Mouse (Mus musculus) cerebellum, postnatal 14 days (tissue): Measurements from ENCODE around the gene Gpx3.
"Not testable (repeated sequence)": the region's sequence is repeated elsewhere in the genome, so short reads cannot be mapped to it uniquely, and the experiment has no call there.

Experiments
- DNase-seq, 2 experiments: peaks; one replicate each; pipeline ENCODE4 v3.0.0; 2021; ENCODE audit warnings: mixed read lengths in 2 of 2

Gpx3 gene

DNA sequence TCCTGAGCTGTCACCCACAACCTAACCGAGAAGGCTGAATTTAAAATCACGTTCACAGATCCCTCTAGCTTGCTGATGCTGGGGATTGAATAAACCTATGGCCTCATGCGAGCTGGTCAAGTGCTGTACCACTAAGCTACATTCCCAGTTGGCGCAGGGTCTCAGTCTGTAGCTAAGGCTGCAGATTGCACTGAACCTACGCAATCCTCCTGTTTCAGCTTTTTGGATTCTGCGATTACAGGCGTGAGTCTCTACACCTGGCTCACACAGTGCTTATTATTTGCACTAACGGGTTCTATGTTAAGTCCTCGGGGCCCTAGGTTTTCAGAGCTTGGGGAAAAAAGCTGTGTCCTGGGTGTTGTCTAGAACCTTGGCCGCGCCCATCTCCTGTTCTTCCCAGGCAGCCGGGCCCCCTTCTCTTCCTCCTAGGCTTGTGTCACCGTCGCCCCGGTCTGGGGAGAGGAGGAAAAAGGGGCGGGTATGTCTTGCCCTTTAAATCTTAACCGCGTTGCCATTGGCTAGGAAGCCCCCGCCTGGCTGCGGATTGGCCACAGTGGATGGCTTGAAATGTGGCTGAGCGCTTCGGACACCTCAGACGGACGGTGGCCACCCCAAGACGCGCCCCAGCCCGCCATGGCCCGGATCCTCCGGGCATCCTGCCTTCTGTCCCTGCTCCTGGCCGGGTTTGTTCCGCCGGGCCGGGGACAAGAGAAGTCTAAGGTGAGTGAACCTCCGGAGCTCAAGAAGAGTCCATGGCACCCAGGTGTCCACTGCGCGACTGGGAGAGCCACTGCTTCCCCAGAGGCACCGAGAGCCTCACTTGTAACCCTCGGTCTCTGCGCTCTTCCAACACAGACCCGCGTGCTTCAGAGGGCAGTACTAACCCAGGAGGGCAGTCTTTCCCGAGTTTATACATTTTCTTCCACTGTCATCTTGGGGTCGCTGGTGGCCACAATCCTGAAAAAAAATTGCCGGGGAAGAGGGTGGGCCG is at the start of gene Gpx3:
Gpx3 (plus strand) TSS at position 121 of the 991 bp plus-strand sequence.
- peak; percentile 79 to 82 for DNase-seq

DNA sequence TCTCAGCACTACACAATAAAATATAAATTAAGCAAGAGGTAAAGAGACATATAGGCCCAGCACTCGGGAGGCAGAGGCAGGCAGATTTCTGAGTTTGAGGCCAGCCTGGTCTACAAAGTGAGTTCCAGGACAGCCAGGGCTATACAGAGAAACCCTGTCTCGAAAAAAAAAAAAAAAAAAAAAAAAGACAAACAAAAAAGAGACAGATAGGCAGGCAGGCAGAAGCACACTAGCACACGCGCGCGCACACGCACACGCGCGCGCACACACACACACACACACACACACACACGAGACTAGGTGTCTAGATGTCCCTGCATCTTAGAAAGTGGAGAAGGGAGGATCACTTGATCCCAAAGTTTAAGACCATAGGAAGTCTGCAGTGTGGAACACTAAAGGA is 43.4 kb upstream of the Gpx3 start:
- DNase-seq = not testable (repeated sequence)

DNA sequence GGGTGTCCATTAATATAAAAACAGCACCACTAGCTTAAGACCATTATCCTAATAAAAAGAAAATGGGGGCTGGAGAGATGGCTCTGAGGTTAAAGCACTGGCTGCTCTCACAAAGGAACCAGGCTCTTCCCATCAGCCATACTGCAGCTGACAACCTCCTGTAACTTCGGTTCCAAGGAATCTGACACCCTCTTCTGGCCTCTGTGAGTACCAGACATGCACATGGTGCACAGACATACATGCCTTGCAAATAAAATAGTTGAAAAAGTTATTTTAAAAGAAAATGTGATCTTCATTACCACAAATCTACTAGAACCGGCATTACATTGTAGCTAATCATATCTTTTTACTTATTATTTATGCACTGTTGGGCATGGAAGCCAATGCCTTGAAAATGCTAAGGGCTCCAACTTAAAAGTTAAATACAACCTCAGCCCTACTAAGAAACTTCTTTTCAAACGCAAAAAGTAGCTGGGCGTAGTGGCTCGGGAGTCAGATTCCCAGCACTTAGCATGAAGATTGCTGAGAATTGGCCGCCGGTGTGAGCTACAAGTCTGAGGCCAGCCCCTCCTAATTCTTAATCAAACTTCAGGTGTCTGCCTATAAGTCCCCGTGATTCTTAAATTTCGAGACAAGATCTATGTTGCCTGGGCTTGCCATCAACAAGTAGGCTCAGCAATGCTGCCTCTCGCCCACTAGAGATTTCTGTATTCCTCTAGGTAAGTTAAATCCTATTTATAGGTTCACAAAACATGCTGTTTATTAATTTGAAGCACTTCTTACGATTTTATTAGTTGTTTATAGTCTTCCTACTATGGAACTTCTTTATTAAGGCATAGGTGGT is 42.7 kb upstream of the Gpx3 start:
- peak in 1 of 2 experiments; percentile 32 for DNase-seq

DNA sequence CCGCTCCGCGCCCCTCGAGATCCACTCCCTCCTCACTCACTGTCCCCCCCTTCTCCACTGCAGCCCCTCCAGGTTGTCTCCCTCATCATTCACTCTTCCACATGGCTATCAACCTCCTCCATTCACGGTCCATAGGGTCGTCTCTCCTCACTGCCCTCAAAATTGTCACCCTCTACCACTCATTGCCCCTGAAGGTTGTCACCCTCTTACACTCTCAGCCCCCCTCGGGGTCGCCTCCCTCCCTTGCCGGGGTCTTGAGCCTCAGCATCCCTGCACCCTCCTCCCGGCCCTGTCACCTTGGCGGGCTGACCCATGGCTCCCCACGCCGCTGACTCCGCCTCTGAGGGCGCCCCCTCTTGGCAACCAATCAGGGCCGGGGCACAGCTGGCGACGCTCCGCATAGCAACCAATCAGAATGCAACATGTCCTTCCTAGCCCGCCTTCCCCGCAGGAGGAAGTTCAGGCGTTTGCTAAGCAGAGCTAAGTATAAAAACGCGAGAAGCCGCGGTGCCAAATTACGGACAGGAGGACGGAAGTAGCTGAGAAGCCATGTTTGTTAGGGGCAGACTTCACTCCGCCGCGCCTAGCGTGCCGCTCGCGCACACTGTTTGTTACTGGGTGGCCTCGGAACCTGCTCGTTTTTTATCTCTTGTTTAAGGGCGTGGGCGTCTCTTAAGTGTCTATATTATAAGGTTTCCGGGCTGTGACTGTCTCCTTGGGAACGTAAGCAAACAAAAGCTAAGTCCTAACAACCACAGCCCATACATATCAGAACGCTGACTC is 41.8 kb upstream of the Gpx3 start, which contains the start of gene Lyrm7:
Lyrm7 (minus strand) TSS at position 661 of the 783 bp plus-strand sequence.
- DNase-seq = peak; percentile 99

DNA sequence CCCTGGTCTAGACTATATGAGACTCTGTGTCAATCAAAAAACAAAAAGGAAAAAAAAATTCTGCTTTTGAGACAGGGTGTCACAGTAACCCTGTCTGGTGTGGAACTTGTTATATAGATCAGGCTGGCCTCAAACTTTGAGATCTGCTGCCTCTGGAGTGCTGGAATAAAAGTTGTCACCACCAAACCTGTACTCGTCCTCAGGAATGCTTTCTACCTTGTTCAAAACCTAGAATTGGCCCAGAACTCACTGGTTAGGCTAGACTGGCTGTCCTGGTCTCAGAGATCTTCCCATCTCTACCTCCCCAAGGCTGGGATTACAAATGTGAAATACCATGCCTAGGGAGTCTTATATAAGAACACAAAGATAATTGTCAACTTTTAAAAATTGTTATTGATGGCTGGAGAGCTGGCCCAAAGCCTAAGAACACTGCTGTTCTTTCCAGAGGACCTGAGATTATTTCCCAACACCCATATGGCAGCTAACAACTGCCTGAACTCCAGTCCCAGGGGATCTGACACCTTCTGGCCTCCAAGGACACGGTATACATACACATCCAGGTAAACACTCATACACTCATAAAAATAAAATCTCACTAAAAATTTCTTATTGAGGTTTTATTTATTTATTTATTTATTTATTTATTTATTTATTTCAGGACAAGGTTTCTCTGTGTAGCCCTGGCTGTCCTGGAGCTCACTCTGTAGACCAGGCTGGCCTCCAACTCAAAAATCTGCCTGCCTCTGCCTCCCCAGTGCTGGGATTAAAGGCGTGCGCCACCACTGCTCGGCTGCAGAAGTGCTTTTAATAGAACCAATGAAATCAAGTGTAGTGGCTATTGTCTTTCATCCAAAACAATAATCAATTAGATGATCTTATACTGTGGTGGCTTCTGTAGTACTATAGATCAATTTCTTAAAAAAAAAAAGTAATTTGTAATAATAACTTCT is 40.5 kb upstream of the Gpx3 start:
- DNase-seq = peak in 1 of 2 experiments; percentile 20

DNA sequence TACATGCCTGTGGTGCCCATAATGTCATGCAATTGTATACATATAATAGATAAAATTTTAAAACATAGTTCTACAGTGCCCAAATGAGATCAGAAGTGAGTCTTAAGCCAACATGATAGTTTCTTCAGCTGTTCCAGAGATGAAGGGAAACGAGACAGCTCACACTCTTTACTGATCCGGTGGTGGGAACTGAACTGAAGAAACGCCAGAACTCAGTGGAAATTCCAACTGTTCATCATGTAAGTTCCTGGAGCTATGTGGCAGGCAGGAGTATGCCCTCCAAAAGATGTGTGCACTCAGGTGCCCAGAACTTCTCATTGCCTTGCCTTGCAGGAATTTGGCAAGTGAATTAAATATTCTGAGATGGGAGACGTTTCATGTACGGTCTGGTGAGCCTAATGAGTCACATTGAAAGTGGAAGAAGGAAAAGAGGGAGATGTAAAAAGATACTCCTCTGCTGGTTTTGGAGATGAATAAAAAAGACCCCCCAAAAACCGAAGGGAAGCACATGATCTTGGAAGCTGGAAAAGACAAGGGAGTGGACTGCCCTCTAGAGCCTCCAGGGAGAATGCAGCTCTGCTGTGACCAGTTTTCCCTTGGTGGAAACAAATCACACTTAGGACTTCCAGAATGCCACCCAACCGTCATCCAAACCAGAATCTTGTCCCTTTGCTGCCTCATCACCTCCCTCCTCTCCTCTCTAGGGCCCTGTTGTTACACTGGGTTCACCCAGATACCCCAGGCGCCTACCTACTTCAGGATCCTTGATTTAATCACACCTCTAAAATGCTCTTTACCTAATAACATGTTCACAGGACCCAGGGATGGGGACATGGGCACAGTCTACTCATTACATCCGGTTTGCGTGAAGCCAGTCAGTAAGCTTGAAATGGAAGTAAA is 39.4 kb upstream of the Gpx3 start:
- DNase-seq = peak; percentile 80 to 81

DNA sequence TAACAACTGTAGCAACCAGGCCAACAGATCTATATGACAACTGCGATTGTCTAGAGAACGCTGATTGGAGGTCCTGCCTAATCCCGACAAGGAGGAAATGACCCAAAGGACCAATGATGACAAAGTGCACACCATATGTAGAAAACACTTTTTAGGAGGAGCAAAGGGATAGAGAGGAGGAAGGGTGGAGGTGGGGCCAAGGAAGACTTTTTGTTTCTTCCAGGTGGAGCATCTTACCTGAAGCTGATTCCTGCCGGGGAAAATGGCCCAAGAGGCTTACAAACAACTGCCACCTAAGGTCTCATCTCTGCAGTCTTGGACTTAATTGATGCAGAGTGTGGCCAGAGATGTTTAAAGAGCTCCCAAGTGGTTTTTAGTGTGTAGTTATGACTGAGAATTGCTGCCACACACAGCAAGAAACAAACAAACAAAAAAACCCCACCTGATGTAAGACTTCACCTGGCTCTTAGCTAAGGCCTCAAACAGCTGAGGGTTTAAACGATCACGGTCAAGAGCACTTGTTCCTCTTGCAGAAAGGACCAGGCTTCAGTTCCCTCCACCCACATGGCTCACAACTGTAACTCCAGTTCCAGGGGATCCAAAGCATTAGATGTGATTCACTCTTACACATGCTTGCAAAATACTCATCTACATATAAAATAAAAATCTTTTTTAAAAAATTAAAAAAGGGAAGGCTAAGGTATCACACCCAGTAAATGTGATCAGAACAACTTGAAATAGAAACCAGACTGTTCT is 36.7 kb upstream of the Gpx3 start:
- DNase-seq = no peak

DNA sequence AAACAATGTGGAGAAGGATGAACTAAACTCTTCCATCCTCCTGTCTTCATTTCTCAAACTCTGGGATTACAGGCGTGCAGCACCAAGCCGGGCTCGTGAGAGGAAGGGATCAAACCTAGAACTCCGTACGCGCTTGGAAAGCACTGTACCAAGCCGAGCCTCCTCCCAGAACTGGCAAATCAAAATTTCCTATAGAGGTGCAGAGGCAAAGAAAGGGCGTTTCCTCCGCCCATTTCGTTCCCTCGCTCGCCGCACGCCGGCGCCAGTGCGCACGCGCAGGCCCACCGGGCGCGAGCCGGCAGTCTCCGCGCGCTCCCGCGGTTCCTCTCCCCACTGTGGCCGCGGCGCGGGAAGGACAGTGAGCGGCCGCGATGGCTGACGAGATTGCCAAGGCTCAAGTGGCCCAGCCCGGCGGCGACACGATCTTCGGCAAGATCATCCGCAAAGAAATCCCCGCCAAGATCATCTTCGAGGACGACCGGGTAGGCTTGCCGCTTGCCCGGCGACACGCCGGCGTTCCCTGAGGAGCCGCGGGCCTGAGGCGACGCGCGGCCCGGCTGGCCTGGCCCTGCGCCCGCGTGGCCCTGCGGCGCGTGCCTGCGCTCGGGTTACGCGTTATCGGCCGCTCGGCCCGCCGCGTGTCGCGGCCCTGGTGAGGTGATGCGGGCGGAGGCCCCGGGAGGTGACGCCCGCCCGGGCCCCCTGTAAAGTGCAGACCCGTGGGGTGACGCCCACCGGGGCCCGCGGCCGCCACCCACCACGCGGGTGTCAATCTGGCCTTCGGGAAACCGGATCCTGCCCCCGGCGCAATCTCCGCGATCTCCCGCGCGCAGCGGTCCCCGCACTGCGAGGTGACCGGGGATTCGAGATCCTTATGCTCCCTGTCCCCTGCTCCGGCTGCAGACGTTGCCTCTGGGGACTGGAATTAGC is 35.9 kb upstream of the Gpx3 start, which contains the start of gene Hint1:
Hint1 (plus strand) TSS at position 265 of the 930 bp plus-strand sequence.
- DNase-seq = peak; percentile 95 to 98

DNA sequence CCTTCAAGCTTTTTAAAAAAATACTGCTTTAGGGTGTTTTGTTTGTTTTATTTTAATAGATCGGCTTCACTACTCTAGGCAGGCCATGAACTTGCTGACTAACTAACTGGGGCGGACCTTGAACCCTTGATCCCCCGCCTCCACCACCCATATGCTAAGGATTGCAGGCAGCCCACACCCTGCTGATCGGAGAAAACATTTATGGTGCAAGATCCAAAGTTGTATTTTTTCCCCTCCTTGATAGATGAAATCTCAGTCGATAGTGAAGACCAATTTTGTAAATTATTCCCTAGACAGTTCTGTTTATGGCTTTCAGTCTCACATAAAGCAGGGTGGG is 35.2 kb upstream of the Gpx3 start:
- DNase-seq = no peak

DNA sequence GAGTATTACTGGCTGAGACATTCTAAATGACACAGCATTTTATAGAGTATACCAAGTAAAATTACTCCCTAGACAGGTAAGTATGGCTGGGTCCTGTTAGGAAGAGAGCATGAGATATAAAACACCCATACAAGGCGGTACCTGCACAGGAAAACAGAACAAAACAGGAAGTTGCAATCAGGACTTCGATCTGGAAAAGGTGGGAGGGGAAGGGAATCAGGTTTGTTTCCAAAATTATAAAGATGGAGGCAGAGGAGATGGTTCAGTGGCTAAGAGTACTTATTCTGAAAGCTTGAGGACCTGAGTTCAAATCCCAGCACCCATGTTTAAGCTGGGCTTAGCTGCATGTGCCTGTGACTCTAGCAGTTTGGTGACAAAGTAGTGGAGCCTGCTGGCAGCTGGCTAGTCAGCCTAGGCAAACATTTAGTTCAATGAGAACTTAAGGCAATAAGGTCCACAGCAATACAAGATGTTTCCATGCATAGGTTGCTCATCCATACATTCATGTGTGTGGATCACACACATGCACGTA is 34.3 kb upstream of the Gpx3 start:
- DNase-seq = peak in 1 of 2 experiments; percentile 27

DNA sequence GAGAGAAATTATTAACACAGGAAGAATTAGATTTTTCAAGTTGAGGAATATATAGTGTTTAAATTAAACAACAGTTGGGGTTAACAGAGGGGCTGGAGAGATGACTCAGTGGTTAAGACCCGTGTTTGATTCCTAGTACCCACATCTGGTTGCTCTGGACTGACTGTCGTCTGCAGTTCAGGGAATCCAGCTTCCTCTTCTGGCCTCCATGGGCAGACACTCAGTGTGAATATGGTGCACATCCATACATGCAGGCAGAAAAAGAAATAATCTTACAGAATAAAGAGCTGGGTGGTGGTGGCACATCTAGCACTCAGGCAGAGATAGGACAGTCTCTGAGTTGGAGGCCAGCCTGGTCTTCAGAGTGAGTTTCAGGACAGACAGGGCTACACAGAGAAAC is 33.8 kb upstream of the Gpx3 start:
- no peak for DNase-seq

DNA sequence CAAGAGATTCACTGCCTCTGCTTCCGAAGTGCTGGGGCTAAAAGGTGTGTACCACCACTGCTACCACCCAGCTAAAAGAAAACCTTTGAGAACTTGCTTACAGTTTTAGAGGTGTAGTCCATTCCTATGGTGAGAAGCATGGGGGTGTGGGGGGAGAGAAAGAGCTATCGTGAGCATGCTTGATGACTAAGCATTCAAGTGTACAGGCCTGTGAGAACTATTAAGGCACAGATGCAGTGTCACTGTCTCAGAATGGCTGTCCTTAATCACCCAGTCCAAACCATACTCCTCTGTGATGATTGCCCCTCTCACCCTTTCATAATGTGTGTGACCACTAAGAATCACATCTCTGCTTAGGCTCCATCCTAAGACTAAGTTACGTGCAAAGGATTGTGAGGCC is 32.9 kb upstream of the Gpx3 start:
- DNase-seq = no peak

DNA sequence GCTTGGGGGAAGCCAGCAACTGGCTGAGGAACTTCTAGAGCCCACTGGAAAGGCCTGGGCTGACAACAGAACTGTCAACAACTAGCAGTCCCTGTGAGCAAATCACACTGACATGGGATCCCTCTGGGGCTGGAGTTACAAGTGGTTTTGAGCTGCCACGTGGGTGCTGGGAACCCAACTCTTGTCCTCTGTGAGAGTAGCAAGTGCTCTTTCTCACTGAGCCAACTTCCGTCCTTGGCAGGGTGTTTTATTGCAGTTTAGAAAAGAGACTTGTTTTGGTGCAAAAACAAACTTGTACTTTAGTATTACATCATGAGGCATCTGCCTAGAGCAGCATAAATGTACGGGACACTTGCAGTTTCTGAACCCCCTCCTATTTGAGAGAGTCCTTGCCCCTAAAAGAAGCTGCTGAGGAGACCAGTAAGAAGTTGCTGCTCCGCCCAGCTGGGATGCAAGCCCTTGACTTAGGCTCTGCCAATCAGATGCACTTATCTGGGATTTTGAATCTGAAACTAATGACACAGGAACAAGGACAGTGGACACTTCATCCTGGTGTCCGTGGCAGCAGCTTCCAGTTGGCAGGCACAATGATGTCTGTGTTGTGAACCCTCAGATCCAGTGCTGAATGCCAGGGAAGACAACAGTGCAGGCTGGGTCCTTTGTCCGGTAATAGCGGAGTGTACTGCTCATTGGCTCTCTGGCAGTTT is 30.3 kb upstream of the Gpx3 start:
- no peak for DNase-seq

DNA sequence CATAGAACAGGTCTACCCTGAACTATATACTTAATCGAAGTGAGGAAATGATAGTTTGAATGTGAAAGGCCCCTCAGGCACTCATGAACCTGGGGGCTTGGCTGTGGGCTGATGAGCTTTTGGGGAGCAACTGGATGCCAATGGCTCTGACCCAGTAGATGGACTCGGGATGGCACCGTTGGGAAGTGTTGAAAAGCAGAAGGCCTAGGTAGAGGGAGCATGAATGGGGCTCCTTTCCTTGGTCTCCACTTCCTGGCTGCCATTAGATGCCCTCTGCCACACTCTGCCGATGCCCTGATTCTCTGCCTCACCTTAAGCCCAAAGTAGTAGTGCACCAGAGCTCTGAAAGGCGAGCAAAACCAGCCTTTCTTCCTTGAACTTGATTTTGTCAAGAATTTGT is 26.2 kb upstream of the Gpx3 start:
- no peak for DNase-seq

DNA sequence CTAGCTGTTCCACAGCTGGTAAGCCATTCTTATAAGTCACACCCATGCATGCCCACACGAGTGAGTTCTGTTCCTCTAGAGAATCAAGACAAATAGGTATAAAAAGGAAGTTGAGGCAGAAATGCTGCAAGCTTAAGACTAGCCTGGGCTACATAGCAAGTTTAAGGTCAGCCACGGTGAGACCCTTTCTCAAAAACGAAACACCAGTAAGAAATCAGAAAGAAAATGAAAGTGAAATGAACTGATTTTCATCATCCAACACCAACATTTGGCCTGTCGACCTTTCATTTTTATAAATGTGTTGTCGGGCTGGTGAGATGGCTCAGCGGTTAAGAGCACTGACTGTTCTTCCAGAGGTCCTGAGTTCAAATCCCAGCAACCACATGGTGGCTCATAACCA is 23.4 kb upstream of the Gpx3 start:
- DNase-seq = no peak

DNA sequence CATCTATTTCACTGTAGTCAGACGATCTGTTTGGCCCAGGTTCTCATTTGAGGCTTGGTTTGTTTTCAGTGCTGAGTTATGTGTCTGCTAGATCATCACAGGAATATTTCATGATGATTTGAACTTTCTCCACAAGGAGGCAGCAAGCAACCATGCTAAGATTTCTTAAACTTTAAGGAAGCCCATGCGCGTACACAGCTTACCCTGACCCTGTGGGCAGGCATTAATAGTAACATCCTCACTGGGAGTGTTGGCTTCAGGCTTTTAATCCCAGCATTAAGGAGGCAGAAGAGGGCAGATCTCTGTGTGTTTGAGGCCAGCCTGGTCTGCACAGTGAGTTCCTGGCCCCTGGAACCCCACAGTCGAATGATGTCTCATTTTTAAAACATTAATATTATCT is 22.8 kb upstream of the Gpx3 start:
- peak; percentile 68 to 79 for DNase-seq

DNA sequence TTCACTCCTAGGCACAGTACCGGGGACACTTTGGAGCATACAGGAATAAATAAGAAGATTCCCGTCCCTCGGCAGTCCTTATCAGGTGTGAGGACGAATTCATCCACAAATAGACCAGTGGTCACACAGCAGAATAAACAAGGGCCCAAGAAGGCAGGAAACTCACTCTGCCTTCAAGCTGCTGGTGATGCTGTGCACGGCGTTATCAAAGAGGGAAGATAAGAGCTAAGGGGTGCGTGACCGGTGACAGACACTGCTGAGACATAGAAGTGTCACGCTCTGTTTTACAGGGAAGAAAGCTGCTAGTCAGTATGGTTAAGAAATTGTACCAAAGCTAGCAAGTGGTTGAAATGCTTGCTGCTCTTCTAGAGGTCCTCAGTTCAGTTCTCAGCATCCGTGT is 22.3 kb upstream of the Gpx3 start:
- DNase-seq = no peak
